Mouse (Mus musculus): ENCODE results near the gene Dnajc27.

The Dnajc27 gene

GRCm38 (mm10) chr12:4082132-4083001 lies at the start of gene Dnajc27:
Gene Dnajc27, plus strand, starts transcription at chr12:4082583.
- DNase-seq (ENCODE audit: low spot score): peak; percentile 94

GRCm38 (mm10) chr12:4036157-4036556 lies 46.2 kb upstream of the Dnajc27 start:
- DNase-seq (ENCODE audit: low spot score): no peak

- no peak for DNase-seq (ENCODE audit: low spot score)
These were observed 44.9 kb upstream of the Dnajc27 start for GRCm38 (mm10) chr12:4037511-4037910.

- no peak for DNase-seq (ENCODE audit: low spot score)
These were observed 44.0 kb upstream of the Dnajc27 start, which contains the start of gene Efr3b for GRCm38 (mm10) chr12:4038061-4039041. Gene Efr3b, minus strand, starts transcription at chr12:4038915.

GRCm38 (mm10) chr12:4039046-4039445 lies 43.3 kb upstream of the Dnajc27 start:
- no peak for DNase-seq (ENCODE audit: low spot score)

- no peak for DNase-seq (ENCODE audit: low spot score)
These were observed 40.0 kb upstream of the Dnajc27 start for GRCm38 (mm10) chr12:4042411-4042810.

- no peak for DNase-seq (ENCODE audit: low spot score)
These were observed 36.4 kb upstream of the Dnajc27 start for GRCm38 (mm10) chr12:4045992-4046391.

- no peak for DNase-seq (ENCODE audit: low spot score)
These were observed 34.4 kb upstream of the Dnajc27 start for GRCm38 (mm10) chr12:4048031-4048430.

- DNase-seq (ENCODE audit: low spot score): no peak
These were observed 31.4 kb upstream of the Dnajc27 start for GRCm38 (mm10) chr12:4050861-4051425.

GRCm38 (mm10) chr12:4053643-4054042 lies 28.7 kb upstream of the Dnajc27 start:
- DNase-seq (ENCODE audit: low spot score): no peak

GRCm38 (mm10) chr12:4054845-4055244 lies 27.5 kb upstream of the Dnajc27 start:
- DNase-seq (ENCODE audit: low spot score): no peak

- no peak for DNase-seq (ENCODE audit: low spot score)
These were observed 24.1 kb upstream of the Dnajc27 start for GRCm38 (mm10) chr12:4058321-4058720.

- DNase-seq (ENCODE audit: low spot score): no peak
These were observed 22.7 kb upstream of the Dnajc27 start for GRCm38 (mm10) chr12:4059683-4060082.

GRCm38 (mm10) chr12:4065498-4065897 lies 16.9 kb upstream of the Dnajc27 start:
- DNase-seq (ENCODE audit: low spot score): no peak

GRCm38 (mm10) chr12:4065944-4066343 lies 16.4 kb upstream of the Dnajc27 start:
- DNase-seq (ENCODE audit: low spot score): no peak

- DNase-seq (ENCODE audit: low spot score): no peak
These were observed 15.5 kb upstream of the Dnajc27 start for GRCm38 (mm10) chr12:4066681-4067459.

- DNase-seq (ENCODE audit: low spot score): peak; percentile 63
These were observed 13.8 kb upstream of the Dnajc27 start for GRCm38 (mm10) chr12:4068551-4068950.

GRCm38 (mm10) chr12:4071671-4072070 lies 10.7 kb upstream of the Dnajc27 start:
- no peak for DNase-seq (ENCODE audit: low spot score)

GRCm38 (mm10) chr12:4075407-4075806 lies 7.0 kb upstream of the Dnajc27 start:
- no peak for DNase-seq (ENCODE audit: low spot score)

GRCm38 (mm10) chr12:4076383-4076782 lies 6.0 kb upstream of the Dnajc27 start:
- no peak for DNase-seq (ENCODE audit: low spot score)

GRCm38 (mm10) chr12:4078069-4078468 lies 4.3 kb upstream of the Dnajc27 start:
- DNase-seq (ENCODE audit: low spot score): no peak

Measured in adipocyte (in vitro differentiated cells).